Mouse (Mus musculus) adrenal gland, adult (tissue): ENCODE results near the gene Mbd6.
A peak's percentile ranks its signal among the peaks of the same experiment; 100 is the strongest.

Experiments
- DNase-seq, 2 experiments: peaks; one replicate each; pipeline ENCODE4 v3.0.0; 2022 to 2023; ENCODE audit warnings: low spot score in 1 of 2; ENCODE audit not compliant: inconsistent age in 2 of 2

The Mbd6 gene

GRCm38 (mm10) chr10:127288800-127289572 is at the start of gene Mbd6:
Gene Mbd6 (minus strand): TSS chr10:127289018.
- DNase-seq, result peak; percentile 94 to 97

- no peak for DNase-seq
These were observed 48.8 kb upstream of the Mbd6 start for GRCm38 (mm10) chr10:127337536-127338099.

- no peak for DNase-seq
These were observed 48.1 kb upstream of the Mbd6 start for GRCm38 (mm10) chr10:127336952-127337351.

GRCm38 (mm10) chr10:127335271-127335670 is 46.5 kb upstream of the Mbd6 start:
- no peak for DNase-seq

GRCm38 (mm10) chr10:127333152-127333551 is 44.3 kb upstream of the Mbd6 start:
- peak; percentile 11 to 47 for DNase-seq

GRCm38 (mm10) chr10:127332211-127332874 is 43.5 kb upstream of the Mbd6 start:
- DNase-seq, result peak in 1 of 2 experiments; percentile 7

- no peak for DNase-seq
These were observed 41.4 kb upstream of the Mbd6 start for GRCm38 (mm10) chr10:127330212-127330611.

- DNase-seq, result no peak
These were observed 38.8 kb upstream of the Mbd6 start for GRCm38 (mm10) chr10:127327461-127328145.

GRCm38 (mm10) chr10:127326828-127327227 is 38.0 kb upstream of the Mbd6 start:
- peak; percentile 55 to 71 for DNase-seq

GRCm38 (mm10) chr10:127326017-127326801 is 37.4 kb upstream of the Mbd6 start:
- peak in 1 of 2 experiments; percentile 78 for DNase-seq

GRCm38 (mm10) chr10:127325454-127326016 is 36.7 kb upstream of the Mbd6 start:
- DNase-seq, result no peak

- peak in 1 of 2 experiments; percentile 64 for DNase-seq
These were observed 35.7 kb upstream of the Mbd6 start for GRCm38 (mm10) chr10:127324495-127324894.

- peak in 1 of 2 experiments; percentile 49 for DNase-seq
These were observed 34.5 kb upstream of the Mbd6 start for GRCm38 (mm10) chr10:127323131-127323855.

GRCm38 (mm10) chr10:127322669-127323068 is 33.9 kb upstream of the Mbd6 start:
- DNase-seq, result no peak

- no peak for DNase-seq
These were observed 33.4 kb upstream of the Mbd6 start for GRCm38 (mm10) chr10:127322178-127322577.

GRCm38 (mm10) chr10:127321621-127322020 is 32.8 kb upstream of the Mbd6 start, which contains the start of gene Arhgap9:
Gene Arhgap9 (plus strand): TSS chr10:127321964.
- no peak for DNase-seq

GRCm38 (mm10) chr10:127319969-127320368 is 31.2 kb upstream of the Mbd6 start:
- no peak for DNase-seq

- DNase-seq, result no peak
These were observed 29.2 kb upstream of the Mbd6 start for GRCm38 (mm10) chr10:127318009-127318408.

GRCm38 (mm10) chr10:127317277-127317676 is 28.5 kb upstream of the Mbd6 start:
- DNase-seq, result peak in 1 of 2 experiments; percentile 49
